Mouse (Mus musculus) R1 (cell line): ENCODE data around the gene Fam221b.
A peak's percentile ranks its signal among the peaks of the same experiment; 100 is the strongest.

Experiments used
- DNase-seq: peaks from one replicate; pipeline ENCODE4 v3.0.0-alpha.2; 2018; ENCODE audit warnings: low read depth, low spot score

Gene Fam221b

DNA sequence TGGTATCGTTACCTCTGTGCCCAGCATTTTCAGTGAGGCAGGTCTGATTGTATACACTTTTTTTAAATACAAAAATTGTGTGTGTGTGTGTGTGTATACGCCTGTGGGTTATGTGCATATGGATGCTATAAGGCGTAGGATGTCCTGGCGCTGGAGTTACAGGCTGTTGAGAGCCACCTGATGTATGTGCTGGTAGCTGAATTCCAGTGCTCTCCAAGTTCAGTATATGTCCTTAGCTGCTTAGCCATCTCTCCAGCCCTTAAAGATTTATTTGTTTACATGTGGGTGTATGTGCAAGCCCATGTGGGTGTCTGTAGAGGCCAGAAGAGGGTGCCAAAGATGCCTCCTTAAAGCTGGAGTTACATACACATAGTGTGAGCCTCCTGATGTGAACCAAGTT lies 11.8 kb downstream of the Fam221b start:
- peak; percentile 36 for DNase-seq

- peak; percentile 100 for DNase-seq
Observed at GRCm38 (mm10) chr4:43656339-43657109, 12.4 kb downstream of the Fam221b start, which contains the start of gene Hint2. Hint2 (minus strand) TSS chr4:43656466.

GRCm38 (mm10) chr4:43655656-43656338 lies 13.1 kb downstream of the Fam221b start:
- DNase-seq: no peak

- DNase-seq: peak; percentile 67
Observed at GRCm38 (mm10) chr4:43653161-43654015, 15.6 kb downstream of the Fam221b start, which contains the start of gene Spag8. Spag8 (minus strand) TSS chr4:43653594.

DNA sequence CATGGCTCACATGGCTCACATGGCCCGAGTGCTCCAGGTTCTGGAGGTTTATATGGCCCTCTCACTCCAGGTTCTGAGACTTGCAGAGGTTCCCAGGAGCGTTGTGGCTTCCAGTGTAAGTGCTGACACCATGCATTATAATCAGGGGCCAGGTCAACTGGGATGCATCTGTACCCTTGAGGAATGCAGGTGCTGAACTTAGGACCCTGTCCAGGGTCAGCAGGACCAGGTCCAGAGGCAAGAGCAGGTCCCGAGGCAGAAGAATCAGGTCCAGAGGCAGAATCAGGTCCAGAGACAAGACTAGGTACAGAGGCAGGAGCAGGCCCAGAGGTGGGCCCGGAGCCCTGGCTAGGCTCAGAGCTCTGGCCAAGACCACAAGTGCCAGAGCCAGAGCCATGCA lies 16.2 kb downstream of the Fam221b start:
- no peak for DNase-seq

- peak; percentile 61 for DNase-seq
Observed at GRCm38 (mm10) chr4:43649783-43650182, 19.2 kb downstream of the Fam221b start.

DNA sequence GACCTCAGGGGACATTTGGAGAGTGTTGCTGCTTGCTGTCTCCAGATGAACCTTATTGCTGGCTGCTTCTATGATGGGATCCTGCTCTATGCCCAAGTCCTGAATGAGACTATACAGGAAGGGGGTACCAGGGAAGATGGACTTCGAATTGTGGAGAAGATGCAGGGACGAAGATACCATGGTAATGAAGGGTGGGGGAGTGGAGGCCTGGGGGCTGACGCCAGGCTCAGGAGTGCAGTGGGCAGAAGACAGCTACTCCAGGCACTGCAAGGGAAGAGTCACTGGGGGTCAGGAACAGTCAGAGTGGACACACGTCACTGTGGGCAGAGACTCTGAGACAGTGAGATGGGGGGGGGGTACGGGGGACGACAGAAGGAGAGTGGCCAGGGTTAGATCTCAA lies 28.5 kb downstream of the Fam221b start:
- DNase-seq: no peak

DNA sequence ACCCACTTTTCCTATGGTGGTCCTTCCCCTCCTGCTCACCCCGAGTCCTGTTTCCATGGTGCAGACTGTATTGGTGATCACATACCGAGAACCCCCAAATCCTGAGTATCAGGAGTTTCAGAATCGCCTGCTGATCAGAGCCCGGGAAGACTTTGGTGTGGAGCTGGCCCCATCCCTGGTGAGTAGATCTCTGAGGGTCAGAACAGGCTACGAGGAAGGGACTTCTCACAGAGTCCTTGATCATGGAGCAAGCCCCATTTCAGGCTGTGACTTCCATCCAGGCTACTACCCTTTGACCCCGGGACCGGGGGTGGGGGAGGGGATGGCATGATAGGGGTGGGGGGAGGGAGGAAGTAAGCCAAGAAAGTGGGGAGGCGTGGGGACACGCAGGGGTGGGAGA lies 28.9 kb downstream of the Fam221b start:
- no peak for DNase-seq

- DNase-seq: no peak
Observed at GRCm38 (mm10) chr4:43636751-43637150, 32.2 kb downstream of the Fam221b start.

- DNase-seq: no peak
Observed at GRCm38 (mm10) chr4:43634621-43635374, 34.1 kb downstream of the Fam221b start.

- DNase-seq: no peak
Observed at GRCm38 (mm10) chr4:43633736-43634135, 35.2 kb downstream of the Fam221b start.

DNA sequence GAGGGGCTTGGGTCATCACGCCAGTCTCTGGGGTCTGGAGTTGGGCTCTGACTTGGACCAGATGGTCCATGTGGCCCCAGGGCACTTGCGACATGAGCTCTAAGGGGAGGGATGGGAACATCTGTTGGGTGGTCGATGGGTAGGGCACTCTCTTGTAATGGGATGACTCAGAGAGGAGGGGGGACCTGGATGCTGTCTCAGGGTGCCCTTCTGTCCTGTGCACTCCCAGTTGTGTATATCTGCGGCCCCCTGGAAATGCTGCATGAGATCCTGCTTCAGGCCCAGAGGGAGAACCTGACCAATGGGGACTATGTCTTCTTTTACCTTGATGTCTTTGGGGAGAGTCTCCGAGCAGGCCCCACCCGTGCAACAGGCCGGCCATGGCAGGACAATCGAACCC lies 35.6 kb downstream of the Fam221b start:
- no peak for DNase-seq

- no peak for DNase-seq
Observed at GRCm38 (mm10) chr4:43631956-43632920, 36.7 kb downstream of the Fam221b start.

GRCm38 (mm10) chr4:43631046-43631955 lies 37.6 kb downstream of the Fam221b start, which contains the start of gene Npr2:
Npr2 (plus strand) TSS chr4:43631935.
- peak; percentile 55 for DNase-seq

DNA sequence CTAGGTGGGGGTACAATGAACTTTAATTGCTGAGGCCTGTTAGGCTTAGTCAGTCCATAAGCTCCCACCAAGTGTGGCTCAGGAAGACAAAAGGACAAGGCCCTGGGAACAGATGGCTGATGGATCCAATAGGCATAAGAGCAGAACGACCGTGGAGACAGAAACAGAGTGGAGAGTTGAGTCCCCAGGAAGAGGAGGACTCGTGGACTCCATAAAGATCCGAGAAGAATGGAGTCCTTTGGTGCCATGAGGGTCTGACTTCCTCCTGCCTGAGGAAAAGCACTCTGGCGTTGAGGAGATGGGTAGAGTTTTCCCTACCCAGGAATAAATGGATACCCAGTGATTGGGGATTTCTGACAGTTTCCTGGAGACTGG lies 38.3 kb downstream of the Fam221b start:
- peak; percentile 28 for DNase-seq

DNA sequence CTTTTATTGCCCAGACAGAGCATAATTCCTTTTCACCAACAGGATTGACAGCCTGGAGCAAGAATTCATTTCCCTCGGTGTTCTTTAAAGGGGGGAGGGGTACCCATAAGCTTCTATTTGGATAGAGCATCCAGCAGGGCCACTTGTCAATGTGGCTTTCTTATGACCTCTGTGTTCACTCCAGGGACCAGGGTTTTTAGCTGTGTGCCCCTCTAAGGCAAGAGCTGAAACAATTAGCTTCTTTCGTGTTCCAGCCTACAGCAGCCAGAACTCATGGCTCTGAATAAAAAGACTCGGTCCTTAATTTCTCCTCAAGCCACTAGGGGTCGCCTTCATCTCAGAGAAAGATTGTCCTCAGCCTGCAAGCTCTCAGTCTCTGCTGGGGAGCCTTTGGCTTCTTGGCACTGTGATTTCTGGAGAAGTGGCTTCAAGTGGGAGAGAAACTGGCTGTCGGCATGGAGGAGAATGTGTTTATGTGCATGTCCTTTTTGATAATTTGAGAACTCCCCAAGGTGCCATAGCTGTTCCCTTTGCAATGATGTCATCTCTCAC lies 38.8 kb downstream of the Fam221b start:
- DNase-seq: peak; percentile 86

DNA sequence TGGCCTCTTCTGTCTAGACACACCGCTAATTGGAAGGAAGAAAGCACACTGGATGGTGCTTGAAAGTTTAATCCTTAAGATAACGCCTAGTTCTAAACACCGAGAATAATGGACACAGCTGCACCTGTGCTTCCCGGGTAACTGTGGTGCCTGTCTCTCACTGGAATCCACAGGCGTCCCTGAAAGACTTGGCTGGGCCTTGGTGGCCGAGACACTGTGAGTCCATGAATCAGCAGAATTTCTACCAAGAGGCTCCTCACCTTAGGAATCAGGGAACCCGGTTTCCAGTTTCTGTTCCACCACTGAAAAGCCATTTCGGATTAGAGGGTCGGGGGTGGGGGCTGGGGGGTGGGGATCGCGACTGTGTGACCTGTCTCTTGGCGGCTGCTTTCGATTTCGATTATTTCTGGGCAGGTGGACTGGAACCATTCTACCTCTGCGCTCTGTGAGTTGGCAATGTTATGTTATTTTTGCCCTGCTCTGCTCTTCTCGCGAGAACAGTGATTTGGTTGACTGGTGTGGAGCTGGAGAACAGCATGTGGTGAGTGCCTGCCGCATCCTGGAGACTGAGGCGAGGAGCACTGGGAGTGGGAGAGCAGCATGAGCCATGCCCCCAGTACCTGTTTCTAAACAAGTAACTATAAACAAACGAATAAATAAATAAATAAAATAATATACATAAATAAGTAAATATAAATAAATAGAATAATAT lies 39.7 kb downstream of the Fam221b start:
- peak; percentile 82 for DNase-seq

- DNase-seq: no peak
Observed at GRCm38 (mm10) chr4:43620146-43620778, 48.7 kb downstream of the Fam221b start.
